In the genomic region with DNA sequence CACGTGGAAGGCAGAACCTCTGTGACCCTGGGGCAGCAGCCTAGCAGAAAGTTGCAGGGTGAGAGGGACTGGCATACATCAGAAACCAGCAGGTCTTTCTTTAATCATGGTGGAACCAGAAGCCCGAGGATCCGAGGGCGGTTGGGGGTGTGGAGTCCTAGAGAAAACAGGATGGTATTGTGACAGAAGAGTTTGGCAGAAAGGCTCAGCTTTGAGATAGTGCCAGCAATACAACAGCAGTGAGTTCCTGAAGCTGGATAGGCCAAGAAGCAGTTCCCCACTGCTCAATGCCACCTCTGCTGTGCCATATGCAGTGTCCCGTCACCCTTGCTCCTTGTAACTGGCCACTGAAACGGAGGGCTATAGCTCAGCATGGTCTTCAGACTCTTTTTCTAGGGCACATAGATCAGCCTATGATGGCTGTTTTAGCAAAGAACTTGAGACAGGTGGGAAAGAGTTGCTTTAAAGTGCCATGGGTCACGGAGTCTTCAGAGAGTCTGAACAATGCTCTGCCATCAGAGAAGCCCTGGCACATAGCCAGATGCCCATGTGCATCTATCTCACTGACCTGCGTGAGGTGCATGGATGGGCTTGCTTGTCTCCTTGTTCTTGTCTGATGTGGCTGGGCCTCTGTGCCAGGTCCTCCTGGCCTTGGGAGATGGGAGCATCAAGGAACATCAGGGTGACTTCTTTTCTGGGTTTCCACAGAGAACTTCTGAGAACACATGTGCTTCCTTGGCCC, we compare ENCODE assay signal across 26 mouse cellular contexts. TPM values are rescaled to one million over a fixed set of nuclear protein-coding genes. Genes with fewer than 3 reads are reported as not detected.
A peak's percentile ranks its signal among the peaks of the same experiment; 100 is the strongest.
DNase-seq lines count a peak whose midpoint lies in the region; ATAC-seq lines count a peak whose summit lies in the region.
"Had no signal": no experiment of that assay in that cellular context is flagged by ENCODE, and none has a peak within 500 bp of the region (broad histone marks: within the 10 kb centered on the region; RNA-seq: fewer than 3 reads in every experiment).

No protein-coding gene starts in this region.

- H3K36me3 ChIP-seq in forebrain, embryonic 16.5 days (ENCODE audit: control insufficient read depth, insufficient read depth): no peaks in the 10 kb centered on the region
- H3K36me3 ChIP-seq in forebrain, embryonic 11.5 days (ENCODE audit: control insufficient read depth, insufficient read depth, low read length): no peaks in the 10 kb centered on the region
- no peaks in the 10 kb centered on the region for H3K36me3 ChIP-seq in hindbrain, embryonic 16.5 days (ENCODE audit: control insufficient read depth, insufficient read depth, low read length)
- peaks cover 4% of the 10 kb centered on the region for H3K36me3 ChIP-seq in hindbrain, embryonic 13.5 days
- H3K36me3 ChIP-seq: forebrain, embryonic 15.5 days had no signal

- H3K4me3 ChIP-seq in forebrain, embryonic 16.5 days (replicated peaks; ENCODE audit: low read length): no peak overlapping the region
- H3K4me3 ChIP-seq in forebrain, embryonic 11.5 days (ENCODE audit: low read depth, low read length): no peak overlapping the region
- no peak overlapping the region for H3K4me3 ChIP-seq in hindbrain, embryonic 16.5 days (ENCODE audit: low read length)
- H3K4me3 ChIP-seq in hindbrain, embryonic 13.5 days: no peak overlapping the region
- H3K4me3 ChIP-seq: embryonic facial prominence, embryonic 12.5 days; embryonic facial prominence, embryonic 15.5 days; forebrain, embryonic 12.5 days; forebrain, embryonic 15.5 days; heart, embryonic 12.5 days; heart, embryonic 15.5 days; hindbrain, embryonic 10.5 days had no signal

- H3K27ac ChIP-seq in forebrain, embryonic 16.5 days (ENCODE audit: low read length): no peak overlapping the region
- no peak overlapping the region for H3K27ac ChIP-seq in forebrain, embryonic 11.5 days (ENCODE audit: low read depth, low read length)
- H3K27ac ChIP-seq in hindbrain, embryonic 16.5 days (ENCODE audit: low read depth, low read length): no peak overlapping the region
- H3K27ac ChIP-seq in hindbrain, embryonic 13.5 days: no peak overlapping the region
- H3K27ac ChIP-seq: embryonic facial prominence, embryonic 12.5 days; embryonic facial prominence, embryonic 15.5 days; forebrain, embryonic 12.5 days; forebrain, embryonic 15.5 days; heart, embryonic 15.5 days; hindbrain, embryonic 10.5 days; hindbrain, postnatal 0 days had no signal

- no peak for DNase-seq in forebrain, embryonic 11.5 days (ENCODE audit: low spot score)
- peak; percentile 45 for DNase-seq in layer of hippocampus, adult 9-11 months
- DNase-seq in layer of hippocampus, postnatal 10 days (ENCODE audit: low spot score in 2 of 2): no peak
- peak; percentile 57 for DNase-seq in brain, adult 2 months (ENCODE audit: low read depth, low spot score)
- DNase-seq in spleen, adult 12 weeks (ENCODE audit: low spot score): no peak
- DNase-seq: adrenal gland, adult 8-10 months; adrenal gland, postnatal 25 days; cerebellum, adult 8-10 months; gastrocnemius, postnatal 25 days; heart, adult 18-20 months; heart, postnatal 10 days; heart, postnatal 36 days had no signal

- peak; percentile 28; the same call in 1 of the 2 replicates for ATAC-seq in forebrain, embryonic 16.5 days
- ATAC-seq in forebrain, embryonic 11.5 days (replicated peaks; ENCODE audit: low FRiP score): no peak
- ATAC-seq in hindbrain, embryonic 16.5 days: 0 out of 2 replicates have a peak, but pooled peaks have one; percentile 11
- ATAC-seq in hindbrain, embryonic 13.5 days (ENCODE audit: low FRiP score): no peak
- ATAC-seq: CD4-positive, CD25-positive, alpha-beta regulatory T cell, adult 4 months; forebrain, embryonic 15.5 days; hindbrain, postnatal 0 days; intestine, postnatal 0 days had no signal

- H3K27me3 ChIP-seq in forebrain, embryonic 16.5 days (replicated peaks; ENCODE audit: control insufficient read depth, insufficient read depth, low read length): no peaks in the 10 kb centered on the region
- H3K27me3 ChIP-seq in forebrain, embryonic 11.5 days (ENCODE audit: control insufficient read depth, insufficient read depth, low read length): no peaks in the 10 kb centered on the region
- H3K27me3 ChIP-seq in hindbrain, embryonic 16.5 days (replicated peaks; ENCODE audit: control insufficient read depth, insufficient read depth, low read length): no peaks in the 10 kb centered on the region
- no peaks in the 10 kb centered on the region for H3K27me3 ChIP-seq in hindbrain, embryonic 13.5 days
- H3K27me3 ChIP-seq: embryonic facial prominence, embryonic 12.5 days; embryonic facial prominence, embryonic 15.5 days; forebrain, embryonic 12.5 days; forebrain, embryonic 15.5 days; heart, embryonic 12.5 days; heart, embryonic 15.5 days had no signal

- H3K4me2 ChIP-seq in forebrain, embryonic 16.5 days (ENCODE audit: low read length): no peak overlapping the region
- H3K4me2 ChIP-seq in forebrain, embryonic 11.5 days (ENCODE audit: low read depth, low read length, severe bottlenecking): no peak overlapping the region
- no peak overlapping the region for H3K4me2 ChIP-seq in hindbrain, embryonic 16.5 days (ENCODE audit: low read length)
- H3K4me2 ChIP-seq in hindbrain, embryonic 13.5 days: no peak overlapping the region
- H3K4me2 ChIP-seq: embryonic facial prominence, embryonic 12.5 days; embryonic facial prominence, embryonic 15.5 days; forebrain, embryonic 12.5 days; forebrain, embryonic 15.5 days; heart, embryonic 12.5 days; heart, embryonic 15.5 days had no signal

- peaks cover 9% of the 10 kb centered on the region; the same call in 1 of the 2 replicates for H3K4me1 ChIP-seq in forebrain, embryonic 16.5 days (replicated peaks; ENCODE audit: control insufficient read depth, insufficient read depth, low read length)
- H3K4me1 ChIP-seq in forebrain, embryonic 11.5 days (replicated peaks; ENCODE audit: control insufficient read depth, insufficient read depth, low read length): no peaks in the 10 kb centered on the region
- H3K4me1 ChIP-seq in hindbrain, embryonic 16.5 days (ENCODE audit: control insufficient read depth, insufficient read depth, low read depth, low read length): no peaks in the 10 kb centered on the region
- no peaks in the 10 kb centered on the region for H3K4me1 ChIP-seq in hindbrain, embryonic 13.5 days (replicated peaks)
- H3K4me1 ChIP-seq: embryonic facial prominence, embryonic 12.5 days; embryonic facial prominence, embryonic 15.5 days had no signal

- no peaks in the 10 kb centered on the region for H3K9me3 ChIP-seq in forebrain, embryonic 16.5 days (ENCODE audit: control insufficient read depth, low read length)
- no peaks in the 10 kb centered on the region for H3K9me3 ChIP-seq in forebrain, embryonic 11.5 days (ENCODE audit: control insufficient read depth, low read length)
- H3K9me3 ChIP-seq in hindbrain, embryonic 16.5 days (ENCODE audit: control insufficient read depth, low read length): no peaks in the 10 kb centered on the region
- no peaks in the 10 kb centered on the region for H3K9me3 ChIP-seq in hindbrain, embryonic 13.5 days
- H3K9me3 ChIP-seq: embryonic facial prominence, embryonic 12.5 days; embryonic facial prominence, embryonic 15.5 days; forebrain, embryonic 12.5 days; forebrain, embryonic 15.5 days; heart, embryonic 12.5 days; heart, embryonic 15.5 days; hindbrain, embryonic 10.5 days had no signal

- WGBS in forebrain, embryonic 16.5 days: 77% methylated on average over 8 of the region's 8 CpGs
- WGBS in forebrain, embryonic 11.5 days: 91% methylated on average over 8 of the region's 8 CpGs
- 73% methylated on average over 8 of the region's 8 CpGs for WGBS in hindbrain, embryonic 16.5 days
- WGBS in hindbrain, embryonic 13.5 days: 80% methylated on average over 8 of the region's 8 CpGs

- H3K9ac ChIP-seq in forebrain, embryonic 16.5 days (replicated peaks; ENCODE audit: low read depth, low read length): no peak overlapping the region
- no peak overlapping the region for H3K9ac ChIP-seq in forebrain, embryonic 11.5 days (ENCODE audit: low read length)
- H3K9ac ChIP-seq in hindbrain, embryonic 16.5 days (ENCODE audit: low read depth, low read length): no peak overlapping the region
- no peak overlapping the region for H3K9ac ChIP-seq in hindbrain, embryonic 13.5 days
- H3K9ac ChIP-seq: embryonic facial prominence, embryonic 12.5 days; embryonic facial prominence, embryonic 15.5 days; forebrain, embryonic 12.5 days; forebrain, embryonic 15.5 days; heart, embryonic 12.5 days; heart, embryonic 15.5 days had no signal

RNA-seq across cellular contexts. Expression of gene Rtraf, which starts 22.0 kb away (rescaled TPM):
- 163 and 184 TPM in 2 replicates for polyA plus RNA-seq in forebrain, embryonic 16.5 days (2015; fragmentation: Nextera tagmentation; extraction: Ambion mirVana)
- polyA plus RNA-seq in forebrain, embryonic 11.5 days (2014; fragmentation: Nextera tagmentation; extraction: Ambion mirVana): 245 and 274 TPM in 2 replicates
- 138 and 140 TPM in 2 replicates for polyA plus RNA-seq in hindbrain, embryonic 16.5 days (2015; fragmentation: Nextera tagmentation; extraction: Ambion mirVana)
- polyA plus RNA-seq in hindbrain, embryonic 13.5 days (2015; fragmentation: Nextera tagmentation; extraction: Ambion mirVana): 202 and 207 TPM in 2 replicates
- 10 to 100 TPM; 62.7 to 62.8 TPM for total RNA-seq in layer of hippocampus, postnatal 10 days (2021)

RNA-seq across cellular contexts. Expression of gene Nid2, which starts 50.6 kb away (rescaled TPM):
- 28.4 and 39.7 TPM in 2 replicates for polyA plus RNA-seq in forebrain, embryonic 16.5 days (2015; fragmentation: Nextera tagmentation; extraction: Ambion mirVana)
- polyA plus RNA-seq in forebrain, embryonic 11.5 days (2014; fragmentation: Nextera tagmentation; extraction: Ambion mirVana): 45.2 and 46.6 TPM in 2 replicates
- 33.7 and 58.6 TPM in 2 replicates for polyA plus RNA-seq in hindbrain, embryonic 16.5 days (2015; fragmentation: Nextera tagmentation; extraction: Ambion mirVana)
- polyA plus RNA-seq in hindbrain, embryonic 13.5 days (2015; fragmentation: Nextera tagmentation; extraction: Ambion mirVana): 46.6 and 47.4 TPM in 2 replicates
- total RNA-seq in layer of hippocampus, postnatal 10 days (2021): 10 to 100 TPM; 18.0 to 26.5 TPM
- total RNA-seq: MEL had no signal

Comparison
In these comparisons a context has a peak if more than half of its experiments do, and no peak if none do; other contexts are left out.
1. ATAC-seq: peak in forebrain, embryonic 16.5 days (single experiment) and hindbrain, embryonic 16.5 days (single experiment); none in forebrain, embryonic 11.5 days (single experiment) and hindbrain, embryonic 13.5 days (single experiment).
2. DNase-seq: peak in layer of hippocampus, adult 9-11 months (single experiment) and brain, adult 2 months (single experiment); none in forebrain, embryonic 11.5 days (single experiment), layer of hippocampus, postnatal 10 days (0 of 2) and spleen, adult 12 weeks (single experiment).